Mouse (Mus musculus): ENCODE results near the gene Frmd4a. TPM values are rescaled to one million over a fixed set of nuclear protein-coding genes. Genes with fewer than 3 reads are reported as not detected.

The Frmd4a gene
- total RNA-seq, 1 experiment from 2014 or later, result 27.8 TPM

DNA sequence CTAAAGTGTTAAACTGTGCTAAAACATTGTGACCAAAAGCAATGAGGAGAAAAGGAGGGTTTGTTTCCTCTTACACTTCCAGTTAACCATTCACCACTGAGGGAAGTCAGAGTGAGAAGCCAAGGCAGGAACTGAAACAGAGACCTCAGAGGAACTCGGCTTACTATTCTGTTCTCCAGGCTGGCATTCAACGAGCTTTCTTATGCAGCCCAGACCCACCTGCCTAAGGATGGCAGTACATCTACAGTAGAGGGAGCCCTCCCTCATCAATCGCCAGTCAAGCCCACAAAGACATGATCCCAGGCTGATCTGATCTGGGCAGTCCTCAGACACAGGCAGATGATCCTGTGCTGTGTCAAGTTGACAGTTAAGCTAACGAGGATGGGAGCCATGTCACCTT lies 555.9 kb downstream of the Frmd4a start:
- ATAC-seq (replicated peaks in 1 of 2; ENCODE audit: insufficient read depth in 1 of 2, low FRiP score in 2 of 2, low TSS enrichment in 1 of 2, low read depth in 1 of 2, poor library complexity in 2 of 2, severe bottlenecking in 2 of 2), result no peak

DNA sequence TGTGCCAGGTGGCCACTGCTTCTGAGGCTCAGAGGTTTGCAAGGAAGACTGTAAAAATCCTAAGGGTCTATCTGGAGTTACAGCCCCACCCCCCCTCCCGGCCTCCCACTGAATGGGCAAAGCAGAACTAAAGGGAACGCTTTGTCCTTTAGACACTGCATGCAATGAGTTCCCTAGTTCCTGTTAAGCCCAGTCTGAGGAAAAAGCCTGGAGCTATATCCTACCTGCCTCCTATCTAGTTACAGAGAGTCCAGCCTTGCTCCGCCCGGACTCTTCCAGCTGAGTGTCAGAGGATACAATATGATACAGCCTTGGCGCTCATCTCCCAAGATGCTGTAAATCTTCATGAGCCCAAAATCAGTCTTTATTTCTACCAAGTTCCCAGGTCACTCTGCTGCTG lies 556.7 kb downstream of the Frmd4a start:
- no peak for ATAC-seq (replicated peaks in 1 of 2; ENCODE audit: insufficient read depth in 1 of 2, low FRiP score in 2 of 2, low TSS enrichment in 1 of 2, low read depth in 1 of 2, poor library complexity in 2 of 2, severe bottlenecking in 2 of 2)

DNA sequence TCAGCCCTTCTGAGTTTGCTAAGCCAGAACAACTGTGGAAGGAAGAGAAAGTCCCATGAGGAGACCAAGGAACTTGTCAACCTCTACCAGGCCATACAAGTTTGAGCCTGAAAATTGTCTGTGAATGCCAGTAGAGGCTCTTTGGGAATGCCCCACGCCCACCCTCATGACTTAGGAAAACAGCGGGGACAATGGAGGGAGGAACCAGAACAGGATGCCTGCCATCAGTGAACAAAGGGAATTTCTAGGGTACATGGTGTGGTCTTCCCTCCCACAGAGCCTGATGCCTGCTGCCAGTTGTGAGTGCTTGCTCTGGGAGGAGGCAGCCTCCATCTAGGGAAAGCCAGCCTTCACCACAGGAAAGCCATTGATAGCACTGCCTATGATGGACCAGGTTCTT lies 557.6 kb downstream of the Frmd4a start:
- ATAC-seq (replicated peaks in 1 of 2; ENCODE audit: insufficient read depth in 1 of 2, low FRiP score in 2 of 2, low TSS enrichment in 1 of 2, low read depth in 1 of 2, poor library complexity in 2 of 2, severe bottlenecking in 2 of 2), result no peak

DNA sequence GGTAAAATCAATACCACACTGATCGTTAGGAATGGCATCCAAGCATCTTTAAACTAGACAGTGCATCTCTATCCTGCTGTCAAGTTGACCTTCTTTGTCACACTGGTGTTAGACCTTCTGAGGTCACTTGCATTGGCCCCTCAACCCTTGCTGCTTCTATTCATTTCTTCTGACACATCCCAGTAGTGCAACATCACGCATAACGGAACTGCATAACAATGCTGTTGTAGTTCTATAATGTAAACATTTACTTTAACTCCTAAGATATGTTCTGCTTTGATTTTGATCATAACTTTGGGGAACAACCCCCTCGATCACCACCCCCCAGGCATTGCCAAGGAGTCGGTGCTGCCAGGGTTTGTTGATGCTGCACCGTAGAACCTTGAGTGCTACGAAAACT lies 558.5 kb downstream of the Frmd4a start:
- no peak for ATAC-seq (replicated peaks in 1 of 2; ENCODE audit: insufficient read depth in 1 of 2, low FRiP score in 2 of 2, low TSS enrichment in 1 of 2, low read depth in 1 of 2, poor library complexity in 2 of 2, severe bottlenecking in 2 of 2)

DNA sequence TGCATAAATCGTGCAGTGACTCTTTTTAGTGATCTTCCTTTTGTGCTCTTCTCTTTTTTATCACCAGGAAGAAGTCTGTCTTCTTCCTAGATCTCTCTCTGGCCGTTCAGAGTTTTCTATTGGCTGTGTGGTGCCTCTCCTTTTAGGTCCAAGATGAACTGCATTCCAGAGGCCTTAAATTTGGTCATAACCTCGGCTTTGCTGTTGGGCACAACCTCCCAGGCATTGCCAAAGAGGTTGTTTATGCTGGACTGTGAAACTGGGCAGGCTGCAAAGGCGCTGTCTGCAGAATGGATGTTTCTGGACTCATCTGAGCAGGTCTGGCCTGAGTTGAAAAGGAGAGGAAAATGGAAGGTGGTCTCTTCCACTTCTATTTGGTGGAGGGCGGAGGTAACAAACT lies 560.8 kb downstream of the Frmd4a start:
- no peak for ATAC-seq (replicated peaks in 1 of 2; ENCODE audit: insufficient read depth in 1 of 2, low FRiP score in 2 of 2, low TSS enrichment in 1 of 2, low read depth in 1 of 2, poor library complexity in 2 of 2, severe bottlenecking in 2 of 2)

DNA sequence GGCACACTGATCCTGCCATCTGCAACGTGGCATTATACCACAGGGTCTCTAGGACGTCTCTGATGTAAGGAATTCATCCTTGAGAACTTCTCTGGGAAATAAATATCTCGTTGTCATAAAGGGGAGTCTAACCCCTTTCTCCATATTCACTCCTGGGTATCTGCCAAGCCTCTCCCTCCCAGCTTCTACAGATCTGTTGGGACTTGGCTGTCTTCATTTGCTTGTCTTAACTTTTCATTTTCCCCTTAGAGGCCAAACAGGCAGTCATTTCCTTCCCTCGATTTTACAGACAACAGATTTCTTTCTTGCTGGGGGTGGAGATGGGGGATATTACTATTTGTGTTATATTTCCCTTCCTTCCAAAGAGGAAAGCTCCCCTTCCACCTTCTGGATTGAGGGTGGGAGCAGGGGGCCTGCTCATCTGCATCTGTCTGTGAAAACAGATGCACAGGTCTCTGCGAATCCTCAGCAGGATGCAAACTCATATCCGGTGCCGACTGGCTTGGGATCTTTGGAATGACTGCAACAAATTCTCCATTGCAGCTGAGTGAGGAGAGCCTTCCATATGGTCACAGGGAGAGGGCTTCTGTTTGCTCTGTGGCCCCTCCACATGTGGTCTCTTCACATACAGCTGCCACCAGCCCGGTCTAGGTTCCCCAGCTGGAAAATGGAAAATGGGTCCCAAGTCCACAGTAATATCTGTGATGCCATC lies 562.0 kb downstream of the Frmd4a start:
- ATAC-seq (replicated peaks in 1 of 2; ENCODE audit: insufficient read depth in 1 of 2, low FRiP score in 2 of 2, low TSS enrichment in 1 of 2, low read depth in 1 of 2, poor library complexity in 2 of 2, severe bottlenecking in 2 of 2), result no peak

DNA sequence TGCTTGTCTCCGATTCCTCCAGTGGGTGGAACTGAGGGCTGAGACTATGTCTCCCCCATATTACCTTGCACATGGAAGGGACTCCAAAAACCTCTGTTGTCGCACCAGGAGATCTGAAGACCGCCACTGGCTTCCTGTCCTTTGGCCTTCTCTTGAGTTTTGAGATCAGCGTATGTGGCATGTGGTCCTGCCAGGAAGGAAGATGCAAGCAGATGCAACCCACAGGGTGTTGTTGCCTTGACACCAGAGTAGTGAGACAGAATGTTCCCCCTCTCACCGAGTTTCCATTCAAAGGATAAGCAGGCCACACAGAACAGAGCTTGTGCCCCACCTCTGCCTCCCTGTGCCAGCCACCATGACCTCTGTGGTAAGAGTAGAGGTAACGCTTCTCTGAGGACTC lies 563.1 kb downstream of the Frmd4a start:
- ATAC-seq (replicated peaks in 1 of 2; ENCODE audit: insufficient read depth in 1 of 2, low FRiP score in 2 of 2, low TSS enrichment in 1 of 2, low read depth in 1 of 2, poor library complexity in 2 of 2, severe bottlenecking in 2 of 2), result peak; percentile 81 to 89

DNA sequence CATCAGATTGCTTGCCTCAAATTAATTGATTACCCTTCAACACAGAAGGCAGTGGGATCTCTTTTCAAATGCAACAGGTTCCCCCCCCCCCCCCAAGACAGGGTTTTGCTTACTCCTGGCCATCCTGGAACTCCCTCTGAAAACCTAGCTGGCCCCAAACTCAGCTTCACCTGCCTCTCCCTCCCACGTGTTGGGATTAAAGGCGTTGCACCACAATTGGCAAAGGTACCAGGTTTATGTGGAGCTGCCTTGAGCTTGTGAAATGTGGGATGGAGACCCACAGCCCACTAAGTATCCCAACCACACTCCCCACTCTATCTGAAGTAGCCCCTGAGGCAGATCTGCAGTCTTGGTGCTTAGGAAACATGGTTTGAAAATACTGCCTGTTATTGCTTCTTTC lies 565.4 kb downstream of the Frmd4a start:
- no peak for ATAC-seq (replicated peaks in 1 of 2; ENCODE audit: insufficient read depth in 1 of 2, low FRiP score in 2 of 2, low TSS enrichment in 1 of 2, low read depth in 1 of 2, poor library complexity in 2 of 2, severe bottlenecking in 2 of 2)

DNA sequence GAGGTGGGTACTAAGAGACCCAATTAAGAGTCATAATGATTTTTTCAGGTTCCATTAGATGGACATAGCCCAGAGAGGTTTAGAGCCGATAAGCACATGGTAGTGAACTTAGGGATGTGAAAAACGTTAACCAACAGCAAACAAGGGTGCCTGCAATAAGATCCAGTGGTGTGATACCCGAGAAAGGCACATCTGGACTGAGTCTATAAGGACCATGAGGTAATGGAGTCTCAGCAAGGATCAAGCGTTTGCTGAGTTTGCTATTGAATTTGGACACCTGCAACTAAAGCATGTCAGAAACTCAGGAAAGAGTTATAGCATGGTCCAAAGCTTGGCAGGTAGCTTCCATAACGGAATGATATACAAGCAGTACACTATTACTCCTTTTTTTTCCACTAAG lies 566.7 kb downstream of the Frmd4a start:
- no peak for ATAC-seq (replicated peaks in 1 of 2; ENCODE audit: insufficient read depth in 1 of 2, low FRiP score in 2 of 2, low TSS enrichment in 1 of 2, low read depth in 1 of 2, poor library complexity in 2 of 2, severe bottlenecking in 2 of 2)

DNA sequence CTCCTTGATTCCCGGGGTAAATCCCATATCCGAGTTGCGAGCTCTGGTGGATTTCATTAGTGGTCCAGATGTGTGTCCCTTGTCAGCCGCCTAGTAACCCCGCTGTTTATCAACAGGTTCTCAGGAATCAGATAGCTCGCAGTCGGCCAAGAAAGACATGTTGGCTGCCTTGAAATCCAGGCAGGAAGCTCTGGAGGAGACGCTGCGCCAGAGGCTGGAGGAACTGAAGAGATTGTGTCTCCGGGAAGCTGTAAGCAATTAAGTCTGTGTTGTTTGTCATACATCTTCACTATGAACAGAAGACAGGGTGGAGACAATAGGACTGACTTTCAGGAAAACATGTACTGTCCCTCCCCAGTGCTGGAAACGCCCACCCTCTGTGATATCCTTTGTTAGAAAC lies 568.7 kb downstream of the Frmd4a start:
- no peak for ATAC-seq (replicated peaks in 1 of 2; ENCODE audit: insufficient read depth in 1 of 2, low FRiP score in 2 of 2, low TSS enrichment in 1 of 2, low read depth in 1 of 2, poor library complexity in 2 of 2, severe bottlenecking in 2 of 2)

DNA sequence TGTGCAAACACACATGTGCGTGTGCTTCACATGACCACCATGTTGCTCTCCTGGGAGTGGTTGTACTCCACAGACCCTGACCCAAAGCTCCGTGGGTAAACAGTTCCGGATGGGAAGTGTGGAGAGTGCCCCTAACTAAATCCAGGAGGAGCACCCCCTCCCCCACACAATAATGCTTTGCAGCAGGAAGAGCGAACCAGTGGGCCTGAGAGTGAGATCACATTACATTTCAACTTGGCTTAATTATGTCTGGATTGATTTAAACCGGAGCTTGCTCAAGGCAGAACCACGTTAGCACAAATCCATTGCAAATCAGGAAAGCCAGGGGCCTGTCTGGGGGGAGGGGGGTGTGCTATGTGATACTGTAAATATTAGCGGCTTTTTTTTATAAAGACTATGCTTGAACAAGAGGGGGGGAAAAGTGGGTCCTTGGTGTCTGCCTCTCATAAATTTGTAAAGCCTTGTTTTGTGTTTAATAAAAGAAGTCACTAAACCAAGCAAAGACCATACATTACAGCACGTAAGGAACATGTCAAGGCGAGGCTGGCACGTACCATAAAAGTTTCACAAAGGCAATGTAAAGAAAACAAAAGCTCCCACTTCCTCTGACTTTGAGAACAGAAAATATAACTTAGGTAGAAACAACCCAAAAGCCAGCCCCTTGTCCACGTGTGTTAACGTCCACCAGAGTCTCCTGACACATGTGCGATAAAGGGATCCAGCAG lies 570.3 kb downstream of the Frmd4a start:
- no peak for ATAC-seq (replicated peaks in 1 of 2; ENCODE audit: insufficient read depth in 1 of 2, low FRiP score in 2 of 2, low TSS enrichment in 1 of 2, low read depth in 1 of 2, poor library complexity in 2 of 2, severe bottlenecking in 2 of 2)

DNA sequence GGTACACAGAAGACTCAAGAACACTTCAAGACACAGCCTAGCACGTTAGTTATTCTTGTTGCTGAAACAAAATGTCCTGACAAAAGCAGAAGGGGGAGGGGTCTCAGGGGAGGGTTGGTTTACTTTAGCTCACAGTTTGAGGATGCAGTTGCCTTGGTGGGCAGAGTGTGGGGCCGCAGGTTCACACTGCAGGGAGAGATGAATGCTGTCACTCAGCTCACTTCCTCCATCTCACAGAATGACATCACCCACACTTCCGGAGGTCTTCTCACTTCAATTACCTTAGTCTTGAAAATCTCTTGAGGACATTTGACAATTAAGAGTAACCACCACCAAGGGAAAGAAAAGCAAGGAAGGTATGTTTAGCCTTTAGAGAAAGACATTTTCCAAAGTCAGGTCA lies 574.1 kb downstream of the Frmd4a start:
- no peak for ATAC-seq (replicated peaks in 1 of 2; ENCODE audit: insufficient read depth in 1 of 2, low FRiP score in 2 of 2, low TSS enrichment in 1 of 2, low read depth in 1 of 2, poor library complexity in 2 of 2, severe bottlenecking in 2 of 2)

DNA sequence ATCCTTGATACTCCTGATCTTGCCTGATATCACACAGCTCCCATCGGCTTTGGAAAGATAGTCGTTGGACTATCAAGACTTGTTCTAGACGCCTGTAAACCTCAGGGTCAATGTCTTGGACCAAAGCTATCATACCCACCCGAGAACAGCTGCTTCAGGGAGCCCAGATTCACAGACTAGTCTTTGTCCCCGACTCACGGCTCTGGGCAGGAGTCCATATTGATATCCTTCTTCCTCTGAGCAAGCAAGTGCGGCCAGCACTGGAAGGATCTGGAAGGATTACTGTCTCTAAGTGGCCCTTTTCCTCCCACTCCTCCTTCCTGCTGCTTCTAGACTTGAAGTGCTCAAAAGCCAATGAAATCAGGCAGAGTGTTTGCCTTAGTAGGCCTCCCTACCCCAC lies 575.1 kb downstream of the Frmd4a start:
- no peak for ATAC-seq (replicated peaks in 1 of 2; ENCODE audit: insufficient read depth in 1 of 2, low FRiP score in 2 of 2, low TSS enrichment in 1 of 2, low read depth in 1 of 2, poor library complexity in 2 of 2, severe bottlenecking in 2 of 2)

DNA sequence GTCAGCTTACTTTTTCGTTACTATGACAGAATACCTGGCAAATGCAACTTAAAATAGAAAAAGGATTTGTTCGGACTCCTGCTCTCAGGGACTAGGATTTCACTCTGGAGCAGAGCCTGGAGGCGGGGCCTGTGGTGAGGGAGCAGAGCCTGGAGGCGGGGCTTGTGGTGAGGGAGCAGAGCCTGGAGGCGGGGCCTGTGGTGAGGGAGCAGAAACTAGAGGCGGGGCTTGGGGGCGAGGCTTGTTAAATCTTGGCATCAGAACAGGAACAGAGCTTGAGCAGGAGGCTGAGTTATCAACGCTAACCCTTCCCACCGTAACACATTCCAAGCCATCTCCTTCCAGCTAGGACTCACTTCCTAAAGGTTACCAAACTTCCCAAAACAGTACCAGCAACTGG lies 575.9 kb downstream of the Frmd4a start:
- peak; percentile 63 to 81 for ATAC-seq (replicated peaks in 1 of 2; ENCODE audit: insufficient read depth in 1 of 2, low FRiP score in 2 of 2, low TSS enrichment in 1 of 2, low read depth in 1 of 2, poor library complexity in 2 of 2, severe bottlenecking in 2 of 2)

DNA sequence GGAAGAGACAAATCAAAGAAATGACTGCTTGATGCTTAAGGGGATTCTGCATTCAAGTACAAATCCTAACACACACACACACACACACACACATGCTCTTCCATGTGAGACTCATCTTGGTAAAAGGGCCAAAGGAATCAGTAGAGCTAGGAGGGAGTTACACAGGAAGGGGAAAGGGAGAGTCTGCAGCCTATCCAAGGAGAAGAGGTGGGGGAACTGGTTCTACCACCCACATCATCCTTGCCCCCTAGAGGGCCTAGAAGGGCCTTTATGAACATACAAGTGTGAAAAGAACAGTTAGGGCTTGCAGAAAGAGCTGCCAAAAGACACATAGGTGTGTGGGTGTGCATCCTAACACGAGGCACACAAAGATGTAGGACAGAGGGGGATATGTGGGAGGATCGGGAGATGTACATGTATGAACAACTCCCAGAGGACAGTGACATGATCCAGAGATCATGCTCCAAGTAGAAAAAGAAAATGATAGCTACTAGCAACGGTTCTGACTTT lies 576.4 kb downstream of the Frmd4a start:
- ATAC-seq (replicated peaks in 1 of 2; ENCODE audit: insufficient read depth in 1 of 2, low FRiP score in 2 of 2, low TSS enrichment in 1 of 2, low read depth in 1 of 2, poor library complexity in 2 of 2, severe bottlenecking in 2 of 2), result no peak

DNA sequence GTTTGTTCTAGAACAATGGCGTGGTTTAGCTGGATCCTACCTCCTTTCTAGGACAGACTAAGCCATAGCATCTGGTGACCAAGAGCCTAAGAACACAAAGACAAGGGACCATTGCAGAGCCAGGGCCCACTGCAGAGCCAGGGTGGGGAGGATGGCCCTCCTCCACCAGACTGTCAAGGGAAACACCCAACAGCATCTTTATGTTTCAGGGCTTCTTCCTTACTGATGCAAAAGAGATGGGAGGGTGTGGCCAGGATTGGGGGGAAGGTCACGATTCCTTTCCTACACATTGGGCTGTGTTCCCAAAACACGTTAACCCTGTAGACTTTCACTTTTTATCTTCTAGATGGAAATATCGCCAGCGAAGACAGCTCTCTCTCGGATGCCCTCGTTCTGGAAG lies 579.5 kb downstream of the Frmd4a start:
- no peak for ATAC-seq (replicated peaks in 1 of 2; ENCODE audit: insufficient read depth in 1 of 2, low FRiP score in 2 of 2, low TSS enrichment in 1 of 2, low read depth in 1 of 2, poor library complexity in 2 of 2, severe bottlenecking in 2 of 2)

DNA sequence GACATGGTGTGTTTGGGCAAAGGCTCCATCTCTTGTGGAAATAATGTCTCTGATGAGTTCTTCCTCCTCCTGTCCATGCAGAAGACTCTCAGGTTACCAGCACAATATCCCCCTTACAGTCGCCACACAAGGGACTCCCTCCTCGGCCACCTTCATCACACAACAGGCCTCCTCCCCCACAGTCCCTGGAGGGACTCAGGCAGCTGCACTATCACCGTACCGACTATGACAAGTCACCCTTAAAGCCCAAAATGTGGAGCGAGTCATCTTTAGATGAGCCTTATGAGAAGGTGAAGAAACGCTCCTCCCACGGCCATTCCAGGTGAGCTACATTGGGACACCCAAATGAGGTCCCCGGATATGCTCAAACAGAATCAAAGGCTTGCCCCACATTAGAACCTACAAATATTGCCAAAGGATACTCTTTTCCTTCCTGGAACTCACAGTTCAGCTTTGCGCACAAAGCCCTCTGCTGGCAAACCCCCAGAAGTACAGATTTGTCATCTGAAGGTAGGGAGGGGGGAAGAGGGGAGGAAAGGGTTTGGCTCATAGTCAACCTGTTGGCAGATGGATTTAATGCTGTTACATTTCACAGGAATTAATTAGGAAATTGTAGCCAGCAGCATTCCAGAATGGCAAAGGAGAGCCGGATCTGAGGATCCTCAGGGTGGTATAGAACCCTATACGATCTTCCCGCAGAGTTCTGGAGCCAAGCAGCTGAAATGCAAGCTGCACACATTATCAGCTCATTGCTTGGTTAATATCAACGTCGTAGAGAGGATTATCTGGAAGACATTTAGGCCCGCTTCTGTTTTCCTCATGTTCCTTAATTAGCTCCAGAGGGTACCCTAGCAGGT lies 583.7 kb downstream of the Frmd4a start:
- peak; percentile 56; a peak in 2 of 4 replicates for ATAC-seq (replicated peaks in 1 of 2; ENCODE audit: insufficient read depth in 1 of 2, low FRiP score in 2 of 2, low TSS enrichment in 1 of 2, low read depth in 1 of 2, poor library complexity in 2 of 2, severe bottlenecking in 2 of 2)

DNA sequence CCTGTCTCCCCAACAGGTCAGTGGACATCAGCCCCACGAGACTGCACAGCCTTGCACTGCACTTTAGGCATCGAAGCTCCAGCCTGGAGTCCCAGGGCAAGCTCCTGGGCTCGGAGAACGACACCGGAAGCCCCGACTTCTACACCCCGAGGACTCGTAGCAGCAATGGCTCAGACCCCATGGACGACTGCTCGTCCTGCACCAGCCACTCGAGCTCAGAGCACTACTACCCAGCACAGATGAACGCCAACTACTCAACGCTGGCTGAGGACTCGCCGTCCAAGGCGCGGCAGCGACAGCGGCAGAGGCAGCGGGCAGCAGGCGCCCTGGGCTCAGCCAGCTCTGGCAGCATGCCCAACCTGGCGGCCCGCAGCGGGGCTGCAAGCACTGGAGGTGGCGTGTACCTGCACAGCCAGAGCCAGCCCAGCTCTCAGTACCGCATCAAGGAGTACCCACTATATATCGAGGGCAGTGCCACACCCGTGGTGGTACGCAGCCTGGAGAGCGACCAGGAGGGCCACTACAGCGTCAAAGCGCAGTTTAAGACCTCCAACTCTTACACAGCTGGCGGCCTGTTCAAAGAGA lies 585.9 kb downstream of the Frmd4a start:
- ATAC-seq (replicated peaks in 1 of 2; ENCODE audit: insufficient read depth in 1 of 2, low FRiP score in 2 of 2, low TSS enrichment in 1 of 2, low read depth in 1 of 2, poor library complexity in 2 of 2, severe bottlenecking in 2 of 2), result no peak

Measured in hematopoietic stem cell, adult 5-6 weeks (primary cell).